26 mouse cellular contexts compared by ENCODE assay signal in the genomic region with DNA sequence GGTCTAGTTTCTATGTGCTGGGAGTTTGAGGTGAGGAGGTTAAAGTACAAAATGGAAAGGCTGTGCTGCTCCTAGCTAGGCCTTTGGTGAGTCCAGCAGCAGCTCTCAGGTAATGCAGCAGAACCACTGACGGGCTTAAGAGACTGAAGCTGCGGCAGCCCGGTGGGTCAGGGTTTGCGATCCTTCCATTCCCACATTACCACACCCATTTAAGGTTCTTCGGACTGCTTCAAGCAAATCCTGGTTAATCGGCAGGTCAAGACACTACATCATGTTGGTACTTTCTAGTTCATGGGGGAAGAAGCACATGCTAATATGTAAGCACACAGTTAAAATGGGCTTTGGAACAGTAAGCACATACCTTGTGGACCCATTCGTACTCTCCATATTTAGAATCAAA.
"Had no signal": no experiment of that assay in that cellular context is flagged by ENCODE, and none has a peak within 500 bp of the region (broad histone marks: within the 10 kb centered on the region; RNA-seq: fewer than 3 reads in every experiment).

No protein-coding gene starts in this region.

- H3K4me2 ChIP-seq: heart, embryonic 12.5 days; hindbrain, embryonic 12.5 days; hindbrain, embryonic 15.5 days; kidney, embryonic 15.5 days; limb, embryonic 13.5 days; limb, embryonic 15.5 days; liver, embryonic 13.5 days had no signal

- H3K27me3 ChIP-seq: heart, embryonic 12.5 days; hindbrain, embryonic 12.5 days; hindbrain, embryonic 15.5 days; kidney, embryonic 15.5 days; limb, embryonic 13.5 days; limb, embryonic 15.5 days; liver, embryonic 13.5 days had no signal

- ATAC-seq: hindbrain, postnatal 0 days; intestine, embryonic 16.5 days had no signal

- H3K9me3 ChIP-seq: heart, embryonic 10.5 days; heart, embryonic 12.5 days; hindbrain, embryonic 10.5 days; hindbrain, embryonic 12.5 days; hindbrain, embryonic 15.5 days; kidney, embryonic 15.5 days; limb, embryonic 13.5 days; limb, embryonic 15.5 days; liver, embryonic 13.5 days had no signal

- H3K4me3 ChIP-seq: gastrocnemius, adult 2 months; heart, embryonic 10.5 days; heart, embryonic 12.5 days; hindbrain, embryonic 10.5 days; hindbrain, embryonic 12.5 days; hindbrain, embryonic 15.5 days; kidney, embryonic 15.5 days; limb, embryonic 13.5 days; limb, embryonic 15.5 days; liver, embryonic 13.5 days had no signal

- H3K27ac ChIP-seq: gastrocnemius, adult 2 months; heart, embryonic 10.5 days; hindbrain, embryonic 10.5 days; hindbrain, embryonic 12.5 days; hindbrain, embryonic 15.5 days; hindbrain, postnatal 0 days; kidney, embryonic 15.5 days; kidney, postnatal 0 days; limb, embryonic 13.5 days; limb, embryonic 15.5 days; liver, embryonic 13.5 days had no signal

- H3K9ac ChIP-seq: heart, embryonic 12.5 days; hindbrain, embryonic 12.5 days; hindbrain, embryonic 15.5 days; kidney, embryonic 15.5 days; limb, embryonic 13.5 days; limb, embryonic 15.5 days; liver, embryonic 13.5 days had no signal

- DNase-seq: gastrocnemius, adult 2 months; gastrocnemius, postnatal 10 days; gastrocnemius, postnatal 25 days; heart, adult 18-20 months; heart, postnatal 10 days; heart, postnatal 4 days; kidney, adult 11 months; kidney, adult 2 months; kidney, adult 9 months; kidney, postnatal 14 days; kidney, postnatal 36 days; layer of hippocampus, adult 9-11 months; layer of hippocampus, postnatal 36 days; left cerebral cortex, postnatal 4 days; liver, embryonic 13.5 days had no signal
